Comparison of ENCODE assay signal across 10 mouse cellular contexts in the genomic region with DNA sequence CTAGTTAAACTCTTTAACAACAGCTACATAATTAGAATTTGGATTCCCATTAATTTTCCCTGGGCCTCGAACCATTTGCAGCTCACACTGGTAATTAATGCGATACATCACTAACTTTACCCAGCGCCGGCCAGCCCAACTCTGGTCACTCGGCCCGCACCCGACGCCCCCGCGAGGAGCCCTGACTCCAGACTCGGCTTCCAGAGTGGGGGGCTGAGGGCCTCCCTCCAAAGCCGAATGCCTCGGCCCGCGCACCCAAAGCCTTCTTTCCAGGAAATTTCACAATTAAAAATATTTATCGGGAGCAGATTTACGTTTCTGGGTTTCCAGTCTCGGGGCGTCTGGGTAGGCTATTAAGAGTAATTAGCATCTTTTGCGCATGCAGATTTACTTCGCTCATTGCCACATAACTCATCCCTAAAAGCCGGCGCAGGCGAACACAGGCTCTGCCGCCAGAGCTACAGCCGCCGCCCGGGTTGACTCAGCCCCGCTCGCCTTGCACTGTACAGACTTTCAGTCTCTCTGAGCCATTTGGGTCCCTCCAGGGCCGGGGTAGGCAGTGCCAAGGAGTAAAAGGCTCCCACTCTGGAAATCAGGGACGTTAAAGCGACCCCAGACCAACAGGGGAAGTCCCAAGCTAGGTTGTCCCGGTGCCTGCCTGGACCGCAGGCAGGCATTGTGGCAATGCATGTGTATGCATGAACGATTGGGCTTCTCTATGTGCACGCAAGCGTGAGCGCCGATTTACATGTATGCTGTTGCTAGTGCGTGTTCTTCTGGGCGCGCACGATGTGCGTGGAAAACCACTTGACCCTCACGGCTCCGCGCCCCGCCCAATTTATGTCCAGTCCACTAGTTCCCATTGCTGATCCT. TPM values are rescaled to one million over a fixed set of nuclear protein-coding genes. Genes with fewer than 3 reads are reported as not detected.
DNase-seq lines count a peak whose midpoint lies in the region; ATAC-seq and TF ChIP-seq lines count a peak whose summit lies in the region.
"Had no signal": no experiment of that assay in that cellular context is flagged by ENCODE, and none has a peak within 500 bp of the region (broad histone marks: within the 10 kb centered on the region; RNA-seq: fewer than 3 reads in every experiment).

No protein-coding gene starts in this region.

- no peaks in the 10 kb centered on the region for H3K36me3 ChIP-seq in kidney, adult 2 months (ENCODE audit: control insufficient read depth, insufficient read depth, low read length)
- no peaks in the 10 kb centered on the region for H3K36me3 ChIP-seq in forebrain, embryonic 16.5 days (ENCODE audit: control insufficient read depth, insufficient read depth)
- no peaks in the 10 kb centered on the region for H3K36me3 ChIP-seq in midbrain, embryonic 13.5 days
- H3K36me3 ChIP-seq: stomach, embryonic 15.5 days had no signal

- DNase-seq in kidney, adult 18-20 months = peak; percentile 30
- no peak for DNase-seq in kidney, adult 2 months
- peak; percentile 32 for DNase-seq in R1 (ENCODE audit: low read depth, low spot score)
- no peak for DNase-seq in lung, postnatal 36 days

- no peaks in the 10 kb centered on the region for H3K9me3 ChIP-seq in forebrain, embryonic 16.5 days (ENCODE audit: control insufficient read depth, low read length)
- H3K9me3 ChIP-seq in midbrain, embryonic 13.5 days = no peaks in the 10 kb centered on the region
- H3K9me3 ChIP-seq: stomach, embryonic 15.5 days had no signal

- no peak for ATAC-seq in forebrain, embryonic 16.5 days
- no peak for ATAC-seq in midbrain, embryonic 13.5 days
- ATAC-seq in monocyte, adult 5-6 weeks (replicated peaks; ENCODE audit: insufficient number of reproducible peaks, low FRiP score, low TSS enrichment, poor library complexity, severe bottlenecking) = no peak
- ATAC-seq in megakaryocyte-erythroid progenitor cell, adult 5-6 weeks (replicated peaks; ENCODE audit: low FRiP score, low TSS enrichment, poor library complexity, severe bottlenecking) = no peak

- no peak overlapping the region for H3K9ac ChIP-seq in forebrain, embryonic 16.5 days (replicated peaks; ENCODE audit: low read depth, low read length)
- H3K9ac ChIP-seq in midbrain, embryonic 13.5 days (replicated peaks) = no peak overlapping the region
- H3K9ac ChIP-seq: stomach, embryonic 15.5 days had no signal

- no peak for TF ChIP-seq CTCF in kidney, adult 2 months (conservative IDR thresholded peaks at IDR 0.05; ENCODE audit: insufficient read depth, insufficient read length, low read depth, low read length)

- 5% methylated on average over 49 of the region's 49 CpGs for WGBS in kidney, adult 2 months
- 1% methylated on average over 49 of the region's 49 CpGs for WGBS in forebrain, embryonic 16.5 days
- 2% methylated on average over 49 of the region's 49 CpGs for WGBS in midbrain, embryonic 13.5 days

- TF ChIP-seq POLR2A in kidney, adult 2 months (IDR thresholded peaks at IDR 0.05; ENCODE audit: low read depth, low read length) = no peak

- H3K4me1 ChIP-seq in kidney, adult 2 months (ENCODE audit: control insufficient read depth, insufficient read depth, low read length) = no peaks in the 10 kb centered on the region
- peaks cover 14% of the 10 kb centered on the region for H3K4me1 ChIP-seq in forebrain, embryonic 16.5 days (replicated peaks; ENCODE audit: control insufficient read depth, insufficient read depth, low read length)
- H3K4me1 ChIP-seq in midbrain, embryonic 13.5 days (replicated peaks) = peaks cover 18% of the 10 kb centered on the region

- no peak overlapping the region for H3K4me3 ChIP-seq in kidney, adult 2 months (ENCODE audit: insufficient read depth, low read depth, low read length)
- peak overlapping the region; percentile 23; the same call in 1 of the 2 replicates for H3K4me3 ChIP-seq in forebrain, embryonic 16.5 days (replicated peaks; ENCODE audit: low read length)
- H3K4me3 ChIP-seq in midbrain, embryonic 13.5 days (replicated peaks) = no peak overlapping the region
- H3K4me3 ChIP-seq: stomach, embryonic 15.5 days had no signal

- no peak overlapping the region for H3K27ac ChIP-seq in kidney, adult 2 months (ENCODE audit: insufficient read depth, low read depth, low read length)
- H3K27ac ChIP-seq in forebrain, embryonic 16.5 days (ENCODE audit: low read length) = no peak overlapping the region
- H3K27ac ChIP-seq in midbrain, embryonic 13.5 days = no peak overlapping the region
- H3K27ac ChIP-seq: stomach, embryonic 15.5 days had no signal

- H3K27me3 ChIP-seq in kidney, adult 2 months (replicated peaks; ENCODE audit: control insufficient read depth, insufficient read depth, low read length) = peaks cover 4% of the 10 kb centered on the region
- H3K27me3 ChIP-seq in forebrain, embryonic 16.5 days (replicated peaks; ENCODE audit: control insufficient read depth, insufficient read depth, low read length) = peaks cover 77% of the 10 kb centered on the region
- peaks cover 92% of the 10 kb centered on the region for H3K27me3 ChIP-seq in midbrain, embryonic 13.5 days

- peak overlapping the region; percentile 17; the same call in 1 of the 2 replicates for H3K4me2 ChIP-seq in forebrain, embryonic 16.5 days (ENCODE audit: low read length)
- H3K4me2 ChIP-seq in midbrain, embryonic 13.5 days (replicated peaks) = 0 out of 2 replicates have a peak overlapping the region, but pooled peaks have one; percentile 4
- H3K4me2 ChIP-seq: stomach, embryonic 15.5 days had no signal

RNA-seq across cellular contexts. Expression of gene Lbx1, which starts 12.0 kb away (rescaled TPM):
- 0.06 TPM in 1 of 2 replicates, not detected in the other for polyA plus RNA-seq in kidney, adult 2 months (2012; rRNA removed)
- polyA plus RNA-seq in forebrain, embryonic 16.5 days (2015; fragmentation: Nextera tagmentation; extraction: Ambion mirVana) = not detected in 2 replicates
- polyA plus RNA-seq in midbrain, embryonic 13.5 days (2015; fragmentation: Nextera tagmentation; extraction: Ambion mirVana) = 0.13 TPM in 2 replicates
- not detected in 3 replicates for total RNA-seq in monocyte, adult 5-6 weeks (2017)
- total RNA-seq in megakaryocyte-erythroid progenitor cell, adult 5-6 weeks (2014; fragmentation: Nextera tagmentation) = not detected in 2 replicates
- not detected in 2 replicates for total RNA-seq in megakaryocyte-erythroid progenitor cell, adult 5-6 weeks (2017)
- total RNA-seq: common myeloid progenitor, adult 5-6 weeks had no signal
- polyA plus RNA-seq: stomach, embryonic 15.5 days had no signal

Comparison
In these comparisons a context has a peak if more than half of its experiments do, and no peak if none do; other contexts are left out.
1. DNase-seq: peak in kidney, adult 18-20 months (single experiment) and R1 (single experiment); none in kidney, adult 2 months (single experiment) and lung, postnatal 36 days (single experiment).